Mouse (Mus musculus) left cerebral cortex, postnatal 10 days (tissue): Measurements from ENCODE around the gene Gpc2. TPM values are rescaled to one million over a fixed set of nuclear protein-coding genes. Genes with fewer than 3 reads are reported as not detected.
A peak's percentile ranks its signal among the peaks of the same experiment; 100 is the strongest.

ENCODE experiments used
- DNase-seq, 2 experiments: peaks; one replicate each; pipeline ENCODE4 v3.0.0; 2021 to 2022; ENCODE audit warnings: low spot score in 2 of 2, mixed read lengths in 1 of 2; ENCODE audit errors: extremely low spot score in 1 of 2
- intact Hi-C: fragments of 180-260 bp; cut with DNase I; formaldehyde crosslinking; loops from one replicate; pipeline ENCODE4 v1.15.1; 2025
- total RNA-seq, 2 experiments: library from RNA; stranded (reverse); gene quantifications; 2 replicates each; pipeline ENCODE4 v1.2.3; 2021

Gene Gpc2
- total RNA-seq: 1 to 10 TPM; 3.8 to 4.1 TPM

- intact Hi-C loops: no loop called here
These were observed at the start of gene Gpc2, which contains the start of the genes Gm43720 and Stag3 for GRCm38 (mm10) chr5:138279585-138280424. Gpc2 (minus strand) TSS chr5:138280005. Gm43720 (minus strand) TSS chr5:138279958. Stag3 (plus strand) TSS chr5:138280240.

DNA sequence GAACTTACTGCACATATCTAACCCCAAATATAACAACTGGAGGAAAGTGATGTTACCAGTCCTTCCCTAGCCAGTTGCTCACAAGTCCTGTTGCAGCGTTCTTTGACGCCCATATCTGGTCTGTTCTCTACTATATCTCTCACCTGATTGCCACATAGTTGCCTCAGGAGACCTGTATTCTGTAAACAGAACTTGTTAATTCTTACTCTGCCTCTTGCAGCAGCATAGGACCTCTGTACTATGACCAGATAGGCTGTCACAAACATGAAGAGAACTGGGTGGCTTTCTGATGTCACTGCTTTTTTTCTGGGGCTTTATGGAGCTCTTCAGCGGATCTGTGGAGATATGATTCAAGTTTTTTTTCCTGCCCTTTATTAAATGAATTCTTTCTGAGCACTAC, 33.0 kb upstream of the Gpc2 start:
- intact Hi-C loops: no loop called here

More at GRCm38 (mm10) chr5:138279585-138280424, at the start of gene Gpc2, which contains the start of the genes Gm43720 and Stag3:
- DNase-seq: peak; percentile 90 to 95

DNA sequence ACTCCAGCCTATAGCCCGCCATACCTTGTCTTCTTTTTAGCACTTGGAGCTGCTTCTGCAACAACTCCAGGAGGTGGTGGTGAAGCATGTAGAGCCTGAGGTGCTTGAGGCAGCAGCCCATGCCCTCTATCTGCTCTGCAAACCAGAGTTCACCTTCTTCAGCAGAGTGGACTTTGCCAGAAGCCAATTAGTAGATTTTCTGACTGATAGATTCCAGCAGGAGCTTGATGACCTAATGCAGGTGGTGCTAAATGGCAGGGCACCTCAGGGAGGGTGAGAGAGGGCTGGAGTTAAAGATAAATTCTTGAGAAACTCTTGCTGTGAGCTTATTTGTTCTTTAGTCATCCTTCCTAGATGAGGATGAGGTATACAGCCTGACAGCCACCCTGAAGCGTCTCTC, 19.8 kb upstream of the Gpc2 start:
- intact Hi-C loops: no loop called here
- no peak for DNase-seq

More for the DNA sequence above, 33.0 kb upstream of the Gpc2 start:
- no peak for DNase-seq

DNA sequence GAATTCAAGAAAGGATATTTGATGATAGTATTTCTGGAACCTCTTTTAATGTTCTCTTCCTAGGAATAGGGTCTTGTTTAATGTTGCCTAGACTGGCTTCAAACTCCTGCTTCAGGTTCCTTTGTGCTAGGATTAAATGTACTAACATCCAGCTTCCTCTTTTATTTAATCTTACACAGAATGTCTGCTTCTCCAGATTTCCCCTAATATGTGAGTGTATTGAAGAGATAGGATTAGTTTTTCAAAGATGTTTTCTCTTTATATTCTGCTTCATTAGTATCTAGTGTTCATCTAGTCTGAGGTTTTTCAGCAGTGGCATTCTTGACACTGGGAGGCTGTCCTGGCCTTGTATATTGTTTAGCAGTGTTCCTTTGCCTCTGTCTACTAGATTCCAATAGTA, 14.4 kb upstream of the Gpc2 start:
- no peak for DNase-seq

DNA sequence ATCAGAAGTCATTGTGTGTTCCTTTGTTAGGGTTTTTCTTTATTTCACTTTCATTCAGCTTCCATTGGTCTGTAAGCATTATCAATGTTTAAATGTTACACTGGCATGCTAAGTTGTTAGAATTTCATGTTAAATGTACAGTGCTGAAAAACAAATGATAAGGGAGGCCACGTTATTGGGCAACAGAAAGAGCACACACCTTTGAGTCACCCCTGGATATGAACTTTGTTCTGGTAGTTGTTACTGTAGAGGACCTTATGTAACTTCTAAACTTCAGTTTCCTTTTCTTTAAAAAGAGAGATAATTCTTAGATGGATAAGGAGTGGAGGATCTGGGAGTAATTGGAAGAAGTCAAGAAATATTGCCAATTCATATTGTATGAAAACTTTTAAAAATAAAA, 11.8 kb upstream of the Gpc2 start:
- intact Hi-C loops: no loop called here
- DNase-seq: no peak

More for the DNA sequence above, 14.4 kb upstream of the Gpc2 start:
- intact Hi-C loops: no loop called here

DNA sequence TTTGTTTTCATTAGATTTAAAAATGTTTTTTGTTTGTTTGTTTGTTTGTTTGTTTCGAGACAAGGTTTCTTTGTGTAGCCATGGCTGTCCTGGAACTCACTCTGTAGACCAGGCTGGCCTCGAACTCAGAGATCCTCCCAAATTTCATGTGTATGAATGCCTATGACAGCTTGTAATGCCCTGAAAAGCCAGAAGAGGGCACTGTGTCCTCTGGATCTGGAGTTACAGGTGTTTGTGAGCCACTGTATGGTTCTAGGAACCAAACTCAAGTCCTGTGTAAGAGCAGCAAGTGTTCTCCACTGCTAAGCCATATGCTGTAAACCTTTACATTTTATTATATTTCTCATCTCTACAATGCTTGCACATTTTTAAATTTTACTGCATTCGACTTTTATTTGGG, 8.1 kb upstream of the Gpc2 start:
- intact Hi-C loops: no loop called here
- DNase-seq: no peak

DNA sequence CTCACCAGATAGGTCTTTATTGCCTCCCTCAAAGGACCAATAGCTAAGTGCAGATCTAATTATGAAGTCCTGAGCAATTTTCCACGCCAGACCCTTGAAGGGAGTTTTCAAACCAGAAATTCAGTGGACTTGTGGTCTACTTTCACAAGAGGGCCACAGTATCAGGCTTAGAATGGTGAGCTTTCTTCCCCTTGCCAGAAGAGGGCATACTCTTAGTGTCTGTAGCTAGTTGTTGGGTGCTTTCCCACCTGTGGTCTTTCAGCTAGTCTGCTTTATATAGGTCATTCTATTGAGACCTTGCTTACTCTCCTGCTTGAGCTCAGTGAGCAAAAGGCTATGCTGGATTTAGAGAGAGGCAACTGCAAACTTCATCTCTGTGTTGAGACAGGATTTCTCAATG, 3.7 kb upstream of the Gpc2 start:
- intact Hi-C loops: no loop called here
- DNase-seq: no peak

DNA sequence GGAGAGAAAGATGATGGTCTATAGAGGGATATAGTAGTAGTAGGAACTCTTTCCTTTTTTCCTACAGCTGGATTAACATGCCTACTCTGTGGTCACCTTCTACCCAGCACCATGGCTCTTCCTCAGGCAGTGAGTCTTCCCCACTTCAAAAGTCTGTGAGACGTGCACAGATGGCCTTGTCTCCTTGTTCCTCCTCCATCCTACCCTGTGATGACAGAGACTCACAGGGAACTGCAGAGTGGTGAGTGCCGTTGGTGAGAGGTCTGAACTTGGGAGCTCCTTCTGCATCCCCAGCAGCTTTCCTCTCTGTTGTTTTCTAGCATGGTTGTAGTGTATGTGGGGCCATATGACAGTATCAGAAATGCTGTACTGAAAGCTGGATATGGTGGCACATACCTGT, 2.0 kb upstream of the Gpc2 start:
- DNase-seq: no peak

DNA sequence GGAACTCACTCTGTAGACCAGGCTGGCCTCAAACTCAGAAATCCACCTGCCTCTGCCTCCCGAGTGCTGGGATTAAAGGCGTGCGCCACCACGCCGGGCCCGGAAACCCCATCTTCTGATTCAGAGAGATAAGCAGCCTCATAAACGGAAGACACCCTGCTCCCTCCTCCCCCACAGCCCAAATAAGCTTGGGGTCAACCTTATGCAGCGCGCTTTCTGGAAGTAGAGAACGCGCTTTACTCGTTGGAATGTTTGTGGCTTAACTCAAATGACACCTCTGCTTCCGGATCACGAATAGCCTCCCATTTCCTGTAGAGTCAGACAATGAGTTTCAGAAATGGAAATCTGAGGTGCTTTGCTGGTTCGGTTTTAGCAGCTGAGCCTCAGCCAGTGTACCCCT, 1.0 kb upstream of the Gpc2 start:
- intact Hi-C loops: no loop called here
- DNase-seq: no peak

More for the DNA sequence above, 2.0 kb upstream of the Gpc2 start:
- intact Hi-C loops: no loop called here

- intact Hi-C loops: no loop called here
These were observed 592 bp upstream of the Gpc2 start for GRCm38 (mm10) chr5:138280425-138280768.

DNA sequence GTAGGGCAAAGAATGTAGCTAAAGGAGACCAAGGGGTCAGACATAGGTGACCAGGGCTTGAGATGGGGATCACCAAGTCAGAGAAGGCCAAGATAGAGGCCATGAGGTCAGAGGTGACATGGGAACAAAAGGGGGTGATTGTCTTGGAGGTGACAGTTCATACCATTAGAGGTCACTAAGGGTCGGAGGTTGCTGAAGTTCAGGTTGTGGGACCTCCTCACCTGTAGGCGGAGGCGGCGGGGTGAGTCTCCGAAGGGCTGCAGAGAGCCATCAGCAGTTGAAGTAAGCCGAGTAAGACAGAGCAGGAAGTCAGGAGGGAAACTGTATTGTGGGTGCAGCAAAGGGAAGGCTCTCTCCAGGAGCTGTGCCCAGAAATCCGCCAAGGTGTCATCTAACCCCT, 1.8 kb downstream of the Gpc2 start:
- DNase-seq: no peak
- intact Hi-C loops: no loop called here

More at GRCm38 (mm10) chr5:138280425-138280768, 592 bp upstream of the Gpc2 start:
- no peak for DNase-seq

DNA sequence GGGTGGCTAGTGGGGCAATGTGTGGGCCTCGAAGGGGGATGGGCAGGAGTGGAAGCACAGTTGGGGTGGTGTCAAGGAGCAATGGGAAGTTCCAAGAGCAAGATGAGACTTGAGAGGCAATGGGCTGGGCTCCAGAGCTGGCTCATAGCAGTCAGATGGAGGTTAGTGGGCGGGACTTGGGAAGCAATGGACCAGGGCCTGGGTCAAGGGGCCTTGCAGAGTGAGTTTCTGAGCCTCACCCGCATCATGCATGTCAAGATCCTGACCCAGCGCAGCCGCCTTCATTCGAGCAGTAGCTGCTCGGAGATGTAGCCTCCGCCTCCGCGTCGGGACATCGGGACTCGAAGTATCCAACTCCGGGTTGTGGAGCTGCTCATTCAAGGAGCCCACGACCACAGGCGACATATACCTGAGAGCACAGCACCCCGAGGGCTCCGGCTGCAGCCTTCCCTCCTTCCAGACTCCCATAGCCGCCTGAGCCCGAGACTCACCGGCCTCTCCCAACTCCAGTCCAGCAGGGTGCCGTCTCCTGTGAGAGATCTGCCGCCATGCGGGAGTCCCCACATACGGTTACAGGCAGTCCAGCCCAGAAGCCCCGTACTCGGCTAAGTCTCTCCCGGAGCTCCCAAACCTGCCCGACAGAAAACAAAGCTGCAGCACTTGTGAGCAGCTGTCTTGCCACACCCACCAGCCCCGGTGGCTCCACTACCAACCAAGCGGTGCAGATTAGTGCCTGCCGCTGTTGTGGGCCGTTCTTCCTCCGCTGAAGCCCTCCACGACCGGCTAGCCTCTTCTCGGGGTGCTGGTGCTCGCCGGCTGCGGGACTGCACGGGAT, 4.4 kb downstream of the Gpc2 start:
- intact Hi-C loops: no loop called here

GRCm38 (mm10) chr5:138274186-138274585, 5.6 kb downstream of the Gpc2 start:
- intact Hi-C loops: no loop called here
- no peak for DNase-seq

More for the DNA sequence above, 4.4 kb downstream of the Gpc2 start:
- peak in 1 of 2 experiments; percentile 34 for DNase-seq

DNA sequence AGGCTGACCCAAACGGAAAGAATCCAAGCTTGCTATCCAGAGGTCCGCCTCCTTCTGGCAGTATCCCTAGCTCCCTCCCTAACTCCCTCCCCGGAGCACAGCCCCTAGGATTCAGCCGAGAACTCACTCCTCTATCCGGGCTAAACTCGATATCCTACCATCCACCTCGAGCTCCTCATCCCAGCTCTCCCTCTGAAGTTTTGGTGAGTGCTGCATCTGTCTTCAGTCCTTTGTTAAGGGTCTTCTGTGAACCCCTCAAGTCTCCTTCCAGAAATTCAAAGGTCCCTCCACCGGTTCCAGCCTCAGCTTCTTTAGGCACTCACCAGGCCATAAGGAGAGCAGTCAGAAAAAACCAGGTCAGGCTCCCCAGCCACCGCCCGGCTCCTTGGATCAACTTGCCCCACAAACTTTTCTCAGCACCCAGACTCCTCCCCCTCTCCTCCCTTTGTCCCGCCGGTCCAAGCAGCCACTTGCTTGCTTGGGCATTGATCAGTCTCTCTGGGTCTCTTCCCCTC, 7.3 kb downstream of the Gpc2 start, which contains the start of gene Gal3st4:
Gene Gal3st4, minus strand, starts transcription at position 432 of the 515 bp plus-strand sequence.
- intact Hi-C loops: no loop called here
- DNase-seq: peak in 1 of 2 experiments; percentile 41

- DNase-seq: no peak
- intact Hi-C loops: no loop called here
These were observed 8.6 kb downstream of the Gpc2 start for GRCm38 (mm10) chr5:138271232-138271631.

- intact Hi-C loops: no loop called here
- DNase-seq: no peak
These were observed 10.8 kb downstream of the Gpc2 start for GRCm38 (mm10) chr5:138268980-138269379.

- no peak for DNase-seq
- intact Hi-C loops: no loop called here
These were observed 12.7 kb downstream of the Gpc2 start for GRCm38 (mm10) chr5:138267114-138267513.

DNA sequence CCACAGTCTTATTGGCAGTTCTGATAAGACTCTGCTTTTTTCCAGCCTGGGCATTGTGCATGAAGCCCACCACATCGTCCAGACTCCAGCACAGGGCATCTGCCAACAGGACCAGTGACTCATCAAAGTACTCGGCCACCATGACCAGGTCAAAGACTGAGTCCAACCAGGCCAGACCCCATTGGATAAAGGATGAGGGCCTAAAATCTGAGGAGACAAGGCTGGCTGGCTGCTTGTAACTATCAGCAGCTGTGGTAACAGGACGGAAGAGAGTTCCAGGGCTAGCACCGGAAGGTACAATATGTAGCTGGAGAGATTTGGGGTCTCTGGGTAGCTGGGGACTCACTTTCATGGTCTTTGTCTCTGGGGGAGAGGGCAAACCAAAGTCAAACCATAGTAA, 14.1 kb downstream of the Gpc2 start:
- intact Hi-C loops: no loop called here

DNA sequence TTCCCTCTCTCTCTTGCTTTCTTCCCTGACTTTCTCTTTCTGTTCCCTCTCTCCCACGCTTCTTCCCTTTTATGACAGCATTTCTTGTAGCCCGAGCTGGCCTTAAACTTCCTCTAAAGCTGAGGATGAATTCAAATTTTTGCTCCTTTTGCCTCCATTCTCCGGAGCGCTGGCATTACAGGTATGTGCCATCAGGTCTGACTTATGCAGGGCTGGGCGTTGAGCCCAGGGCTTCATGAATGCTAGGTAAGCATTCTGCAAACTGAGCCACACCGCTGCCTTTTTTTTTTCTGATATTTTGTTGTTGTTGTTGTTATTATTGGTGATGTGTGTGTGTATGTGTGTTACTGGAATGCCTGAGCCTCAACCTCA, 15.6 kb downstream of the Gpc2 start:
- no peak for DNase-seq
- intact Hi-C loops: loop anchor here (5.0 kb wide), 1 partner anchor 178 kb away; the partner anchor contains the start of gene Zfp157

More for the DNA sequence above, 14.1 kb downstream of the Gpc2 start:
- no peak for DNase-seq
